Mouse (Mus musculus): ENCODE data around the gene Gpank1. TPM values are rescaled to one million over a fixed set of nuclear protein-coding genes. Genes with fewer than 3 reads are reported as not detected.

The Gpank1 gene
- polyA plus RNA-seq, 2 experiments: 10.0 to 12.7 TPM

GRCm38 (mm10) chr17:35125081-35125480, 3.8 kb downstream of the Gpank1 start:
- no peak overlapping the region for H3K9ac ChIP-seq (replicated peaks)
- TF ChIP-seq EP300 (IDR thresholded peaks at IDR 0.05; ENCODE audit: low read depth): no peak
- TF ChIP-seq CTCF (IDR thresholded peaks at IDR 0.05; ENCODE audit: low read depth): no peak

GRCm38 (mm10) chr17:35125578-35125977, 4.3 kb downstream of the Gpank1 start:
- DNase-seq (ENCODE audit: low read depth in 3 of 3, low spot score in 3 of 3): no peak
- WGBS (ENCODE audit: insufficient replicate concordance): 37% methylated on average over 6 of the region's 6 CpGs

More at GRCm38 (mm10) chr17:35125081-35125480, 3.8 kb downstream of the Gpank1 start:
- Histone ChIP-seq H3K4me1 (replicated peaks; ENCODE audit: control insufficient read depth in 2 of 2, insufficient read depth in 2 of 2, low read length in 1 of 2) (peaks cover 13 to 14% of the 10 kb centered on the region in 2 experiments), H3K36me3 (replicated peaks; ENCODE audit: control insufficient read depth, insufficient read depth, low read depth) (peaks cover 11% of the 10 kb centered on the region), H3K9me3 (ENCODE audit: control insufficient read depth, low read length) (no peaks in the 10 kb centered on the region), H3K27ac (peak overlapping the region; percentile 70; the same call in 1 of the 2 replicates), H3K27me3 (ENCODE audit: control insufficient read depth, insufficient read depth, low read length) (no peaks in the 10 kb centered on the region), H3K4me3 (ENCODE audit: insufficient read depth in 1 of 2, low read depth in 2 of 2, low read length in 2 of 2) (no peak overlapping the region), H3K4me2 (ENCODE audit: low read depth) (peak overlapping the region; percentile 91; the same call in 1 of the 2 replicates)
- no peak for DNase-seq (ENCODE audit: low read depth in 3 of 3, low spot score in 3 of 3)
- ATAC-seq (ENCODE audit: insufficient read depth): no peak
- WGBS (ENCODE audit: insufficient replicate concordance): 86% methylated on average over 1 of the region's 1 CpGs

GRCm38 (mm10) chr17:35126206-35126611, 5.0 kb downstream of the Gpank1 start, which contains the start of gene D17H6S53E:
TSS of gene D17H6S53E (plus strand) at chr17:35126373.
- under 1% methylated on average over 36 of the region's 36 CpGs for WGBS (ENCODE audit: insufficient replicate concordance)
- Histone ChIP-seq H3K4me2 (ENCODE audit: low read depth) (peak within 1 kb of the TSS; percentile 91), H3K27ac (peak within 1 kb of the TSS; percentile 70), H3K36me3 (replicated peaks; ENCODE audit: control insufficient read depth, insufficient read depth, low read depth) (peaks cover 11% of the 10 kb centered on the region), H3K9me3 (ENCODE audit: control insufficient read depth, low read length) (no peaks in the 10 kb centered on the region), H3K27me3 (ENCODE audit: control insufficient read depth, insufficient read depth, low read length) (no peaks in the 10 kb centered on the region), H3K9ac (replicated peaks) (peak within 1 kb of the TSS; percentile 79), H3K4me1 (replicated peaks; ENCODE audit: control insufficient read depth in 2 of 2, insufficient read depth in 2 of 2, low read length in 1 of 2) (peaks cover 10 to 12% of the 10 kb centered on the region in 2 experiments), H3K4me3 (ENCODE audit: insufficient read depth in 1 of 2, low read depth in 2 of 2, low read length in 2 of 2) (peak within 1 kb of the TSS; percentile 61 to 71)
- TF ChIP-seq CTCF (IDR thresholded peaks at IDR 0.05; ENCODE audit: low read depth): peak; percentile 10; the same call in 1 of the 2 replicates
- no peak for TF ChIP-seq EP300 (IDR thresholded peaks at IDR 0.05; ENCODE audit: low read depth)
- ATAC-seq (ENCODE audit: insufficient read depth): peak; percentile 69
- peak; percentile 56 to 62 (median 62) for DNase-seq (ENCODE audit: low read depth in 3 of 3, low spot score in 3 of 3)

More at GRCm38 (mm10) chr17:35125578-35125977, 4.3 kb downstream of the Gpank1 start:
- no peaks in the 10 kb centered on the region for H3K9me3 ChIP-seq (ENCODE audit: control insufficient read depth, low read length)
- peaks cover 11% of the 10 kb centered on the region for H3K36me3 ChIP-seq (replicated peaks; ENCODE audit: control insufficient read depth, insufficient read depth, low read depth)
- TF ChIP-seq CTCF (IDR thresholded peaks at IDR 0.05; ENCODE audit: low read depth): no peak
- no peak for TF ChIP-seq EP300 (IDR thresholded peaks at IDR 0.05; ENCODE audit: low read depth)
- H3K27ac ChIP-seq: peak overlapping the region; percentile 70
- ATAC-seq (ENCODE audit: insufficient read depth): no peak
- peak overlapping the region; percentile 61 to 71; a peak in 3 of 4 replicates for H3K4me3 ChIP-seq (ENCODE audit: insufficient read depth in 1 of 2, low read depth in 2 of 2, low read length in 2 of 2)
- no peaks in the 10 kb centered on the region for H3K27me3 ChIP-seq (ENCODE audit: control insufficient read depth, insufficient read depth, low read length)
- H3K9ac ChIP-seq (replicated peaks): peak overlapping the region; percentile 79
- H3K4me2 ChIP-seq (ENCODE audit: low read depth): peak overlapping the region; percentile 91
- peaks cover 10 to 12% of the 10 kb centered on the region in 2 experiments for H3K4me1 ChIP-seq (replicated peaks; ENCODE audit: control insufficient read depth in 2 of 2, insufficient read depth in 2 of 2, low read length in 1 of 2)

- H3K4me3 ChIP-seq (ENCODE audit: insufficient read depth in 1 of 2, low read depth in 2 of 2, low read length in 2 of 2): peak overlapping the region; percentile 61 to 71
- 51% methylated on average over 13 of the region's 13 CpGs for WGBS (ENCODE audit: insufficient replicate concordance)
- peak overlapping the region; percentile 91 for H3K4me2 ChIP-seq (ENCODE audit: low read depth)
- no peaks in the 10 kb centered on the region for H3K27me3 ChIP-seq (ENCODE audit: control insufficient read depth, insufficient read depth, low read length)
- H3K9ac ChIP-seq (replicated peaks): peak overlapping the region; percentile 79
- H3K9me3 ChIP-seq (ENCODE audit: control insufficient read depth, low read length): no peaks in the 10 kb centered on the region
- peak overlapping the region; percentile 70; the same call in 1 of the 2 replicates for H3K27ac ChIP-seq
- H3K36me3 ChIP-seq (replicated peaks; ENCODE audit: control insufficient read depth, insufficient read depth, low read depth): peaks cover 11% of the 10 kb centered on the region
- H3K4me1 ChIP-seq (replicated peaks; ENCODE audit: control insufficient read depth in 2 of 2, insufficient read depth in 2 of 2, low read length in 1 of 2): peaks cover 8 to 12% of the 10 kb centered on the region in 2 experiments
- TF ChIP-seq EP300 (IDR thresholded peaks at IDR 0.05; ENCODE audit: low read depth) (no peak), CTCF (IDR thresholded peaks at IDR 0.05; ENCODE audit: low read depth) (no peak)
- no peak for ATAC-seq (ENCODE audit: insufficient read depth)
- DNase-seq (ENCODE audit: low read depth in 3 of 3, low spot score in 3 of 3): no peak
These were observed 5.8 kb downstream of the Gpank1 start for GRCm38 (mm10) chr17:35127017-35127416.

- no peak for DNase-seq (ENCODE audit: low read depth in 3 of 3, low spot score in 3 of 3)
- peaks cover 6% of the 10 kb centered on the region for H3K36me3 ChIP-seq (replicated peaks; ENCODE audit: control insufficient read depth, insufficient read depth, low read depth)
These were observed 7.7 kb downstream of the Gpank1 start for GRCm38 (mm10) chr17:35128996-35129395.

More at GRCm38 (mm10) chr17:35128996-35129395, 7.7 kb downstream of the Gpank1 start:
- TF ChIP-seq CTCF (IDR thresholded peaks at IDR 0.05; ENCODE audit: low read depth) (no peak), EP300 (IDR thresholded peaks at IDR 0.05; ENCODE audit: low read depth) (no peak)
- H3K4me1 ChIP-seq (replicated peaks; ENCODE audit: control insufficient read depth in 2 of 2, insufficient read depth in 2 of 2, low read length in 1 of 2): peaks cover 7 to 12% of the 10 kb centered on the region in 2 experiments
- H3K4me2 ChIP-seq (ENCODE audit: low read depth): 0 out of 2 replicates have a peak overlapping the region, but pooled peaks have one; percentile 13
- H3K27ac ChIP-seq: no peak overlapping the region
- H3K9me3 ChIP-seq (ENCODE audit: control insufficient read depth, low read length): no peaks in the 10 kb centered on the region
- ATAC-seq (ENCODE audit: insufficient read depth): no peak
- no peak overlapping the region for H3K4me3 ChIP-seq (ENCODE audit: insufficient read depth in 1 of 2, low read depth in 2 of 2, low read length in 2 of 2)
- no peaks in the 10 kb centered on the region for H3K27me3 ChIP-seq (ENCODE audit: control insufficient read depth, insufficient read depth, low read length)
- WGBS (ENCODE audit: insufficient replicate concordance): 68% methylated on average over 11 of the region's 11 CpGs
- H3K9ac ChIP-seq (replicated peaks): no peak overlapping the region
